Mouse (Mus musculus) ES-Bruce4 (cell line): Measurements from ENCODE around the gene Dnah8.

ENCODE experiments used
- CTCF ChIP-seq: IDR thresholded peaks from one replicate; pipeline ENCODE4 v1.8.1; 2011; ENCODE audit warnings: low read depth, low read length
- POLR2A ChIP-seq: IDR thresholded peaks from one replicate; pipeline ENCODE4 v1.8.1; 2011; ENCODE audit warnings: low read length; ENCODE audit not compliant: insufficient read depth

DNA sequence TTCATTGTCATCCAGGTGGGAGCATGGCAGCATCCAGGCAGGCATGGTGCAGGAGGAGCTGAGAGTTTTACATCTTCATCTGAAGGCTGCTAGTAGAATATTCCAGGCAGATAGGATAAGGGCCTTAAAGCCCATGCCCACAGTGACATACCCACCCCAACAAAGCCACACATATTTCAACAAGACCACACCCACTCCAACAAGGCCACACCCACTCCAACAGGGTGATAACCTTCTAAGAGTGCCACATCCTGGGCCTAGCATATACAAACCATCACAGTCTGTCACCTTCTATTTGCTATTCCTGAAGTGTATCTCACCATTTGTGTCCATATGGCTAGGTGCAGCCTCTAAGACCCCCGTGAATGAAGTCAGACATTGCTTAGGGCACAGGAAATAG lies 13.6 kb downstream of the Dnah8 start:
- TF ChIP-seq CTCF: no peak
- no peak for TF ChIP-seq POLR2A
